In genomic region chr4:115057674-115058316, GRCm38 (mm10) we compare ENCODE assay signal across 8 mouse cellular contexts. TPM values are rescaled to one million over a fixed set of nuclear protein-coding genes. Genes with fewer than 3 reads are reported as not detected.
DNase-seq lines count a peak whose midpoint lies in the region; ATAC-seq lines count a peak whose summit lies in the region.

No protein-coding gene starts in this region.

- peak overlapping the region; percentile 55 for H3K27ac ChIP-seq in lung, embryonic 15.5 days
- H3K27ac ChIP-seq in forebrain, embryonic 10.5 days = peak overlapping the region; percentile 82
- peak overlapping the region; percentile 78 for H3K27ac ChIP-seq in hindbrain, embryonic 15.5 days (replicated peaks)
- peak overlapping the region; percentile 71 for H3K27ac ChIP-seq in midbrain, embryonic 11.5 days (ENCODE audit: low read depth, low read length)

- peak overlapping the region; percentile 38 for H3K4me3 ChIP-seq in lung, embryonic 15.5 days
- peak overlapping the region; percentile 44 for H3K4me3 ChIP-seq in forebrain, embryonic 10.5 days
- peak overlapping the region; percentile 32 for H3K4me3 ChIP-seq in hindbrain, embryonic 15.5 days
- H3K4me3 ChIP-seq in midbrain, embryonic 11.5 days (ENCODE audit: low read depth, low read length) = peak overlapping the region; percentile 29

- peaks cover 98% of the 10 kb centered on the region for H3K27me3 ChIP-seq in lung, embryonic 15.5 days
- H3K27me3 ChIP-seq in forebrain, embryonic 10.5 days (ENCODE audit: poor library complexity, severe bottlenecking) = peaks cover 100% of the 10 kb centered on the region
- peaks cover 75% of the 10 kb centered on the region for H3K27me3 ChIP-seq in hindbrain, embryonic 15.5 days
- peaks cover 96% of the 10 kb centered on the region for H3K27me3 ChIP-seq in midbrain, embryonic 11.5 days (ENCODE audit: control insufficient read depth, insufficient read depth, low read length)

- H3K9me3 ChIP-seq in lung, embryonic 15.5 days = no peaks in the 10 kb centered on the region
- H3K9me3 ChIP-seq in forebrain, embryonic 10.5 days = no peaks in the 10 kb centered on the region
- no peaks in the 10 kb centered on the region for H3K9me3 ChIP-seq in hindbrain, embryonic 15.5 days
- no peaks in the 10 kb centered on the region for H3K9me3 ChIP-seq in midbrain, embryonic 11.5 days (ENCODE audit: control insufficient read depth, low read length)

- H3K36me3 ChIP-seq in lung, embryonic 15.5 days = no peaks in the 10 kb centered on the region
- H3K36me3 ChIP-seq in forebrain, embryonic 10.5 days (replicated peaks) = no peaks in the 10 kb centered on the region
- no peaks in the 10 kb centered on the region for H3K36me3 ChIP-seq in hindbrain, embryonic 15.5 days
- H3K36me3 ChIP-seq in midbrain, embryonic 11.5 days (ENCODE audit: control insufficient read depth, insufficient read depth, low read length) = no peaks in the 10 kb centered on the region

- H3K9ac ChIP-seq in lung, embryonic 15.5 days = peak overlapping the region; percentile 38
- peak overlapping the region; percentile 5; the same call in 1 of the 2 replicates for H3K9ac ChIP-seq in hindbrain, embryonic 15.5 days
- peak overlapping the region; percentile 63 for H3K9ac ChIP-seq in midbrain, embryonic 11.5 days (ENCODE audit: low read length)

- no peak for ATAC-seq in lung, embryonic 15.5 days (ENCODE audit: borderline replicate concordance, extremely low read depth, low FRiP score, low TSS enrichment)
- peak; percentile 19; the same call in 1 of the 2 replicates for ATAC-seq in hindbrain, embryonic 15.5 days (ENCODE audit: low FRiP score, low read depth)
- ATAC-seq in midbrain, embryonic 11.5 days (ENCODE audit: low FRiP score) = peak; percentile 38

- 1% methylated on average over 33 of the region's 33 CpGs for WGBS in lung, embryonic 15.5 days
- under 1% methylated on average over 33 of the region's 33 CpGs for WGBS in forebrain, embryonic 10.5 days
- WGBS in hindbrain, embryonic 15.5 days = under 1% methylated on average over 33 of the region's 33 CpGs
- under 1% methylated on average over 33 of the region's 33 CpGs for WGBS in midbrain, embryonic 11.5 days

- DNase-seq in lung, postnatal 14 days = no peak
- peak; percentile 59 for DNase-seq in forebrain, embryonic 10.5 days (ENCODE audit: extremely low spot score, low spot score)
- DNase-seq in midbrain, embryonic 11.5 days (ENCODE audit: low spot score, missing footprints) = peak; percentile 97
- DNase-seq in urinary bladder, adult 2 months (ENCODE audit: low spot score) = no peak
- no peak for DNase-seq in urinary bladder, postnatal 10 days (ENCODE audit: low spot score)
- DNase-seq in cerebellum, adult 11 months = no peak

- peak overlapping the region; percentile 68 for H3K4me2 ChIP-seq in lung, embryonic 15.5 days
- peak overlapping the region; percentile 50; the same call in 1 of the 2 replicates for H3K4me2 ChIP-seq in hindbrain, embryonic 15.5 days
- H3K4me2 ChIP-seq in midbrain, embryonic 11.5 days = peak overlapping the region; percentile 9; the same call in 1 of the 2 replicates

- H3K4me1 ChIP-seq in lung, embryonic 15.5 days = peaks cover 23% of the 10 kb centered on the region
- peaks cover 33% of the 10 kb centered on the region for H3K4me1 ChIP-seq in forebrain, embryonic 10.5 days
- peaks cover 14% of the 10 kb centered on the region for H3K4me1 ChIP-seq in hindbrain, embryonic 15.5 days (replicated peaks)
- H3K4me1 ChIP-seq in midbrain, embryonic 11.5 days (ENCODE audit: control insufficient read depth, insufficient read depth, low read length) = peaks cover 12% of the 10 kb centered on the region

RNA-seq across cellular contexts. Expression of gene Tal1, which starts 1.6 kb away (rescaled TPM):
- 1.8 TPM in 2 replicates for polyA plus RNA-seq in lung, embryonic 15.5 days (2015; fragmentation: Nextera tagmentation; extraction: Ambion mirVana)
- 1.5 and 2.2 TPM in 2 replicates for polyA plus RNA-seq in forebrain, embryonic 10.5 days (2016; fragmentation: Nextera tagmentation; extraction: Ambion mirVana)
- 2.6 and 3.2 TPM in 2 replicates for polyA plus RNA-seq in hindbrain, embryonic 15.5 days (2015; fragmentation: Nextera tagmentation; extraction: Ambion mirVana)
- 18.4 and 19.8 TPM in 2 replicates for polyA plus RNA-seq in midbrain, embryonic 11.5 days (2014; fragmentation: Nextera tagmentation; extraction: Ambion mirVana)
- 2.1 and 2.2 TPM in 2 replicates for polyA plus RNA-seq in urinary bladder, adult 2 months (2012; rRNA removed)

RNA-seq across cellular contexts. Expression of gene Pdzk1ip1, which starts 30.7 kb away (rescaled TPM):
- 21.6 and 22.9 TPM in 2 replicates for polyA plus RNA-seq in lung, embryonic 15.5 days (2015; fragmentation: Nextera tagmentation; extraction: Ambion mirVana)
- 7.4 and 12.6 TPM in 2 replicates for polyA plus RNA-seq in forebrain, embryonic 10.5 days (2016; fragmentation: Nextera tagmentation; extraction: Ambion mirVana)
- 2.7 and 3.7 TPM in 2 replicates for polyA plus RNA-seq in hindbrain, embryonic 15.5 days (2015; fragmentation: Nextera tagmentation; extraction: Ambion mirVana)
- 14.6 and 16.6 TPM in 2 replicates for polyA plus RNA-seq in midbrain, embryonic 11.5 days (2014; fragmentation: Nextera tagmentation; extraction: Ambion mirVana)
- 79.6 and 106 TPM in 2 replicates for polyA plus RNA-seq in urinary bladder, adult 2 months (2012; rRNA removed)

RNA-seq across cellular contexts. Expression of gene Stil, which starts 57.8 kb away (rescaled TPM):
- 15.2 and 16.6 TPM in 2 replicates for polyA plus RNA-seq in lung, embryonic 15.5 days (2015; fragmentation: Nextera tagmentation; extraction: Ambion mirVana)
- polyA plus RNA-seq in forebrain, embryonic 10.5 days (2016; fragmentation: Nextera tagmentation; extraction: Ambion mirVana) = 22.0 and 24.3 TPM in 2 replicates
- 2.6 and 2.8 TPM in 2 replicates for polyA plus RNA-seq in hindbrain, embryonic 15.5 days (2015; fragmentation: Nextera tagmentation; extraction: Ambion mirVana)
- polyA plus RNA-seq in midbrain, embryonic 11.5 days (2014; fragmentation: Nextera tagmentation; extraction: Ambion mirVana) = 19.7 and 24.8 TPM in 2 replicates
- polyA plus RNA-seq in urinary bladder, adult 2 months (2012; rRNA removed) = 0.43 and 0.52 TPM in 2 replicates

Comparison
In these comparisons a context has a peak if more than half of its experiments do, and no peak if none do; other contexts are left out.
1. H3K4me2 ChIP-seq: peak in every context shown above with its lines; median percentile 68 in lung, embryonic 15.5 days; 50 in hindbrain, embryonic 15.5 days; 9 in midbrain, embryonic 11.5 days.
2. H3K9ac ChIP-seq: peak in every context shown above with its lines; median percentile 63 in midbrain, embryonic 11.5 days; 38 in lung, embryonic 15.5 days; 5 in hindbrain, embryonic 15.5 days.
3. DNase-seq: peak in forebrain, embryonic 10.5 days (single experiment) and midbrain, embryonic 11.5 days (single experiment); none in lung, postnatal 14 days (single experiment), urinary bladder, adult 2 months (single experiment), urinary bladder, postnatal 10 days (single experiment) and cerebellum, adult 11 months (single experiment).
4. Peak in every context shown above with its lines, with median percentiles within 50 percentile points of each other: H3K27ac ChIP-seq and H3K4me3 ChIP-seq.